Mouse (Mus musculus) heart, embryonic 12.5 days (tissue): Measurements from ENCODE around the gene Gadl1. TPM values are rescaled to one million over a fixed set of nuclear protein-coding genes. Genes with fewer than 3 reads are reported as not detected.
"Not testable (repeated sequence)": the region's sequence is repeated elsewhere in the genome, so short reads cannot be mapped to it uniquely, and the experiment has no call there.

Source experiments
- ATAC-seq: fragments of 200-750 bp; cut with Nextera tagmentation; 2 replicates; pipeline ENCODE4 v1.8.0; 2017; ENCODE audit warnings: moderate TSS enrichment, moderate library complexity; ENCODE audit not compliant: insufficient number of reproducible peaks, low FRiP score
- H3K27ac ChIP-seq: fragments of 300-500 bp; sonication (generic); 2 replicates; pipeline ENCODE4 v1.5.1; 2016; ENCODE audit warnings: mild to moderate bottlenecking, moderate library complexity; ENCODE audit not compliant: poor library complexity, severe bottlenecking
- H3K27me3 ChIP-seq: fragments of 300-500 bp; sonication (generic); replicated peaks from 2 replicates; pipeline ENCODE4 v1.6.1; 2016; ENCODE audit warnings: mild to moderate bottlenecking, moderate library complexity
- H3K36me3 ChIP-seq: fragments of 300-500 bp; sonication (generic); 2 replicates; pipeline ENCODE4 v1.6.1; 2016; ENCODE audit warnings: mild to moderate bottlenecking, moderate library complexity
- H3K4me1 ChIP-seq: fragments of 300-500 bp; sonication (generic); replicated peaks from 2 replicates; pipeline ENCODE4 v1.6.1; 2016; ENCODE audit warnings: mild to moderate bottlenecking
- H3K4me2 ChIP-seq: fragments of 300-500 bp; sonication (generic); 2 replicates; pipeline ENCODE4 v1.6.1; 2016; ENCODE audit warnings: mild to moderate bottlenecking, moderate library complexity
- H3K4me3 ChIP-seq: fragments of 300-500 bp; sonication (generic); 2 replicates; pipeline ENCODE4 v1.5.1; 2016; ENCODE audit warnings: mild to moderate bottlenecking
- H3K9ac ChIP-seq: fragments of 300-500 bp; sonication (generic); 2 replicates; pipeline ENCODE4 v1.6.1; 2016; ENCODE audit warnings: mild to moderate bottlenecking, moderate library complexity
- H3K9me3 ChIP-seq: fragments of 300-500 bp; sonication (generic); replicated peaks from 2 replicates; pipeline ENCODE4 v1.6.1; 2016; ENCODE audit warnings: mild to moderate bottlenecking, moderate library complexity
- WGBS: fragments of 180-500 bp; shearing (Covaris S2); methylation state at CpG from one replicate; pipeline ENCODE4 v1.1.7; 2016; 5-methylcytosine and 5-hydroxymethylcytosine counted together
- polyA plus RNA-seq: library from polyadenylated mRNA; unstranded; fragments of >200 nt; fragmentation: Nextera tagmentation; extraction: Ambion mirVana; gene quantifications from 2 replicates; pipeline ENCODE4 v1.2.1, GENCODE M21; 2016

Gene Gadl1
- polyA plus RNA-seq, 1 experiment from 2014 or later, result 0.46 TPM

GRCm38 (mm10) chr9:116060691-116061090 is 151.4 kb downstream of the Gadl1 start:
- 9% methylated on average over 4 of the region's 4 CpGs for WGBS
- Histone ChIP-seq H3K9me3 (peaks cover 6% of the 10 kb centered on the region; the same call in 1 of the 2 replicates), H3K4me2 (no peak overlapping the region), H3K27ac (no peak overlapping the region), H3K27me3 (no peaks in the 10 kb centered on the region), H3K9ac (no peak overlapping the region), H3K36me3 (no peaks in the 10 kb centered on the region), H3K4me3 (no peak overlapping the region), H3K4me1 (no peaks in the 10 kb centered on the region)
- ATAC-seq, result no peak

GRCm38 (mm10) chr9:116064774-116065173 is 155.5 kb downstream of the Gadl1 start:
- Histone ChIP-seq H3K9me3 (no peaks in the 10 kb centered on the region), H3K36me3 (no peaks in the 10 kb centered on the region), H3K4me2 (no peak overlapping the region), H3K27me3 (no peaks in the 10 kb centered on the region), H3K4me1 (no peaks in the 10 kb centered on the region), H3K4me3 (no peak overlapping the region), H3K9ac (no peak overlapping the region), H3K27ac (no peak overlapping the region)
- ATAC-seq, result no peak
- 79% methylated on average over 17 of the region's 17 CpGs for WGBS

GRCm38 (mm10) chr9:116071561-116071960 is 162.3 kb downstream of the Gadl1 start:
- 96% methylated on average over 1 of the region's 1 CpGs for WGBS
- H3K4me3 ChIP-seq, ATAC-seq, H3K9me3 ChIP-seq, H3K36me3 ChIP-seq, H3K4me2 ChIP-seq, H3K9ac ChIP-seq, H3K27ac ChIP-seq, H3K4me1 ChIP-seq, H3K27me3 ChIP-seq: not testable (repeated sequence)

GRCm38 (mm10) chr9:116076163-116076562 is 166.9 kb downstream of the Gadl1 start:
- Histone ChIP-seq H3K4me1 (no peaks in the 10 kb centered on the region), H3K9me3 (no peaks in the 10 kb centered on the region), H3K36me3 (no peaks in the 10 kb centered on the region), H3K4me2 (no peak overlapping the region), H3K27ac (no peak overlapping the region), H3K27me3 (no peaks in the 10 kb centered on the region), H3K4me3 (no peak overlapping the region), H3K9ac (no peak overlapping the region)
- 67% methylated on average over 4 of the region's 4 CpGs for WGBS
- ATAC-seq, result no peak

- H3K9ac ChIP-seq, result no peak overlapping the region
- no peak overlapping the region for H3K27ac ChIP-seq
- H3K4me1 ChIP-seq, result no peaks in the 10 kb centered on the region
- no peak overlapping the region for H3K4me3 ChIP-seq
- no peaks in the 10 kb centered on the region for H3K27me3 ChIP-seq
- 61% methylated on average over 2 of the region's 2 CpGs for WGBS
- H3K36me3 ChIP-seq, result no peaks in the 10 kb centered on the region
- no peak for ATAC-seq
- H3K4me2 ChIP-seq, result no peak overlapping the region
- no peaks in the 10 kb centered on the region for H3K9me3 ChIP-seq
Measured at GRCm38 (mm10) chr9:116076946-116077345, 167.7 kb downstream of the Gadl1 start.

GRCm38 (mm10) chr9:116077419-116077818 is 168.2 kb downstream of the Gadl1 start:
- 80% methylated on average over 2 of the region's 2 CpGs for whole genome bisulfite sequencing
- H3K27me3 ChIP-seq, result no peaks in the 10 kb centered on the region
- no peak overlapping the region for H3K9ac ChIP-seq
- no peak overlapping the region for H3K27ac ChIP-seq
- H3K4me3 ChIP-seq, result no peak overlapping the region
- ATAC-seq, result no peak
- no peak overlapping the region for H3K4me2 ChIP-seq
- no peaks in the 10 kb centered on the region for H3K4me1 ChIP-seq
- no peaks in the 10 kb centered on the region for H3K36me3 ChIP-seq
- no peaks in the 10 kb centered on the region for H3K9me3 ChIP-seq

- Histone ChIP-seq H3K27me3 (no peaks in the 10 kb centered on the region), H3K4me2 (no peak overlapping the region), H3K4me3 (no peak overlapping the region), H3K9me3 (no peaks in the 10 kb centered on the region), H3K9ac (no peak overlapping the region), H3K36me3 (no peaks in the 10 kb centered on the region), H3K4me1 (no peaks in the 10 kb centered on the region), H3K27ac (no peak overlapping the region)
- ATAC-seq, result no peak
- WGBS, result 77% methylated on average over 4 of the region's 4 CpGs
Measured at GRCm38 (mm10) chr9:116081781-116082180, 172.5 kb downstream of the Gadl1 start.

GRCm38 (mm10) chr9:116083300-116083699 is 174.0 kb downstream of the Gadl1 start:
- H3K36me3 ChIP-seq, result no peaks in the 10 kb centered on the region
- H3K4me2 ChIP-seq, result no peak overlapping the region
- no peak overlapping the region for H3K9ac ChIP-seq
- H3K9me3 ChIP-seq, result no peaks in the 10 kb centered on the region
- no peak overlapping the region for H3K27ac ChIP-seq
- H3K4me1 ChIP-seq, result no peaks in the 10 kb centered on the region
- no peak overlapping the region for H3K4me3 ChIP-seq
- 76% methylated on average over 5 of the region's 5 CpGs for whole genome bisulfite sequencing
- H3K27me3 ChIP-seq, result no peaks in the 10 kb centered on the region
- ATAC-seq, result no peak

- Histone ChIP-seq H3K4me2 (no peak overlapping the region), H3K27me3 (no peaks in the 10 kb centered on the region), H3K4me1 (no peaks in the 10 kb centered on the region), H3K9ac (no peak overlapping the region), H3K9me3 (no peaks in the 10 kb centered on the region), H3K27ac (no peak overlapping the region), H3K36me3 (peaks cover 4% of the 10 kb centered on the region), H3K4me3 (no peak overlapping the region)
- no peak for ATAC-seq
- 78% methylated on average over 8 of the region's 8 CpGs for whole genome bisulfite sequencing
Measured at GRCm38 (mm10) chr9:116083726-116084323, 174.6 kb downstream of the Gadl1 start.

GRCm38 (mm10) chr9:116084324-116084931 is 175.2 kb downstream of the Gadl1 start:
- H3K36me3 ChIP-seq, result peaks cover 10% of the 10 kb centered on the region
- 88% methylated on average over 12 of the region's 12 CpGs for WGBS
- no peak overlapping the region for H3K4me2 ChIP-seq
- no peaks in the 10 kb centered on the region for H3K9me3 ChIP-seq
- H3K4me1 ChIP-seq, result no peaks in the 10 kb centered on the region
- no peak overlapping the region for H3K9ac ChIP-seq
- H3K27me3 ChIP-seq, result no peaks in the 10 kb centered on the region
- H3K4me3 ChIP-seq, result no peak overlapping the region
- ATAC-seq, result no peak
- no peak overlapping the region for H3K27ac ChIP-seq

- peaks cover 18% of the 10 kb centered on the region for H3K36me3 ChIP-seq
- H3K4me1 ChIP-seq, result no peaks in the 10 kb centered on the region
- H3K9ac ChIP-seq, result no peak overlapping the region
- no peaks in the 10 kb centered on the region for H3K9me3 ChIP-seq
- H3K27me3 ChIP-seq, result no peaks in the 10 kb centered on the region
- H3K4me3 ChIP-seq, result no peak overlapping the region
- no peak overlapping the region for H3K4me2 ChIP-seq
- 80% methylated on average over 6 of the region's 6 CpGs for WGBS
- ATAC-seq, result no peak
- no peak overlapping the region for H3K27ac ChIP-seq
Measured at GRCm38 (mm10) chr9:116085999-116086398, 176.7 kb downstream of the Gadl1 start.

GRCm38 (mm10) chr9:116087263-116087662 is 178.0 kb downstream of the Gadl1 start:
- H3K9ac ChIP-seq, result no peak overlapping the region
- WGBS, result 83% methylated on average over 5 of the region's 5 CpGs
- no peak overlapping the region for H3K4me2 ChIP-seq
- H3K4me1 ChIP-seq, result peaks cover 5% of the 10 kb centered on the region
- no peak for ATAC-seq
- no peaks in the 10 kb centered on the region for H3K27me3 ChIP-seq
- peaks cover 18% of the 10 kb centered on the region for H3K36me3 ChIP-seq
- no peak overlapping the region for H3K27ac ChIP-seq
- no peak overlapping the region for H3K4me3 ChIP-seq
- no peaks in the 10 kb centered on the region for H3K9me3 ChIP-seq
